Mouse (Mus musculus) embryonic facial prominence, embryonic 14.5 days (tissue): ENCODE data around the gene Tuft1. TPM values are rescaled to one million over a fixed set of nuclear protein-coding genes. Genes with fewer than 3 reads are reported as not detected.
"Not testable (repeated sequence)": the region's sequence is repeated elsewhere in the genome, so short reads cannot be mapped to it uniquely, and the experiment has no call there.

Experiments
- ATAC-seq: fragments of 200-750 bp; cut with Nextera tagmentation; 2 replicates; pipeline ENCODE4 v1.8.0; 2017; ENCODE audit warnings: low read depth, moderate number of reproducible peaks, moderate TSS enrichment
- DNase-seq: peaks from one replicate; pipeline ENCODE4 v3.0.0-alpha.2; 2015; ENCODE audit warnings: low spot score
- H3K27ac ChIP-seq: fragments of 300-500 bp; sonication (generic); replicated peaks from 2 replicates; pipeline ENCODE4 v1.5.1; 2014; ENCODE audit warnings: low read depth, mild to moderate bottlenecking, low read length, moderate library complexity
- H3K27me3 ChIP-seq: fragments of 300-500 bp; sonication (generic); replicated peaks from 2 replicates; pipeline ENCODE4 v1.6.1; 2014; ENCODE audit warnings: low read length; ENCODE audit not compliant: control insufficient read depth, insufficient read depth
- H3K36me3 ChIP-seq: fragments of 300-500 bp; sonication (generic); 2 replicates; pipeline ENCODE4 v1.6.1; 2014; ENCODE audit warnings: low read length, mixed read lengths; ENCODE audit not compliant: control insufficient read depth, insufficient read depth
- H3K4me1 ChIP-seq: fragments of 300-500 bp; sonication (generic); 2 replicates; pipeline ENCODE4 v1.6.1; 2014; ENCODE audit warnings: antibody characterized with exemption, low read length; ENCODE audit not compliant: control insufficient read depth, insufficient read depth
- H3K4me2 ChIP-seq: fragments of 300-500 bp; sonication (generic); 2 replicates; pipeline ENCODE4 v1.6.1; 2014; ENCODE audit warnings: low read depth, mild to moderate bottlenecking, low read length, moderate library complexity, mixed read lengths
- H3K4me3 ChIP-seq: fragments of 300-500 bp; sonication (generic); 2 replicates; pipeline ENCODE4 v1.5.1; 2014; ENCODE audit warnings: low read depth, mild to moderate bottlenecking, low read length
- H3K9ac ChIP-seq: fragments of 300-500 bp; sonication (generic); 2 replicates; pipeline ENCODE4 v1.6.1; 2014; ENCODE audit warnings: low read depth, mild to moderate bottlenecking, low read length, moderate library complexity, mixed read lengths
- H3K9me3 ChIP-seq: fragments of 300-500 bp; sonication (generic); 2 replicates; pipeline ENCODE4 v1.6.1; 2016; ENCODE audit warnings: low read length; ENCODE audit not compliant: control insufficient read depth
- WGBS: fragments of 180-500 bp; shearing (Covaris S2); extraction: QIAGEN DNeasy Blood & Tissue Kit; methylation state at CpG from one replicate; pipeline ENCODE4 v1.1.7; 2014; 5-methylcytosine and 5-hydroxymethylcytosine counted together
- polyA plus RNA-seq: library from polyadenylated mRNA; unstranded; fragments of >200 nt; fragmentation: Nextera tagmentation; extraction: Ambion mirVana; gene quantifications from 2 replicates; pipeline ENCODE4 v1.2.1, GENCODE M21; 2014

Gene Tuft1
- 10.6 TPM in 2 replicates for polyA plus RNA-seq

GRCm38 (mm10) chr3:94658740-94659095 lies at the start of gene Tuft1:
Gene Tuft1 (minus strand): TSS chr3:94658872.
- H3K9me3 ChIP-seq, H3K36me3 ChIP-seq, H3K27me3 ChIP-seq, DNase-seq, H3K4me1 ChIP-seq, H3K27ac ChIP-seq: not testable (repeated sequence)
- WGBS, result no CpG with 5 or more reads among the region's 33 CpGs
- peak within 1 kb of the TSS; percentile 43 for H3K4me3 ChIP-seq
- ATAC-seq, result peak; percentile 91
- peak within 1 kb of the TSS; percentile 54 for H3K9ac ChIP-seq
- peak within 1 kb of the TSS; percentile 65 for H3K4me2 ChIP-seq

- not testable (repeated sequence) for H3K9ac ChIP-seq, H3K27me3 ChIP-seq, ATAC-seq, DNase-seq, H3K27ac ChIP-seq, H3K4me2 ChIP-seq, H3K4me3 ChIP-seq, H3K9me3 ChIP-seq, H3K4me1 ChIP-seq, H3K36me3 ChIP-seq
- 28% methylated on average over 2 of the region's 3 CpGs for WGBS
Observed at GRCm38 (mm10) chr3:94703364-94703763, 44.7 kb upstream of the Tuft1 start.

GRCm38 (mm10) chr3:94702856-94703255 lies 44.2 kb upstream of the Tuft1 start:
- ATAC-seq, result no peak
- H3K27me3 ChIP-seq, result no peaks in the 10 kb centered on the region
- no peak overlapping the region for H3K4me3 ChIP-seq
- no peaks in the 10 kb centered on the region for H3K4me1 ChIP-seq
- no peak overlapping the region for H3K4me2 ChIP-seq
- H3K9me3 ChIP-seq, result no peaks in the 10 kb centered on the region
- H3K27ac ChIP-seq, result no peak overlapping the region
- WGBS, result 77% methylated on average over 3 of the region's 3 CpGs
- H3K9ac ChIP-seq, result no peak overlapping the region
- no peaks in the 10 kb centered on the region for H3K36me3 ChIP-seq
- DNase-seq, result no peak

GRCm38 (mm10) chr3:94702163-94702810 lies 43.6 kb upstream of the Tuft1 start:
- not testable (repeated sequence) for H3K4me2 ChIP-seq, H3K9ac ChIP-seq, H3K36me3 ChIP-seq, ATAC-seq, H3K27me3 ChIP-seq, H3K4me1 ChIP-seq, DNase-seq, H3K9me3 ChIP-seq, H3K4me3 ChIP-seq, H3K27ac ChIP-seq
- WGBS, result 90% methylated on average over 4 of the region's 7 CpGs

GRCm38 (mm10) chr3:94696257-94696656 lies 37.6 kb upstream of the Tuft1 start:
- H3K9me3 ChIP-seq, DNase-seq, H3K4me2 ChIP-seq, H3K27me3 ChIP-seq, H3K4me3 ChIP-seq, H3K36me3 ChIP-seq, H3K4me1 ChIP-seq, H3K27ac ChIP-seq, ATAC-seq, H3K9ac ChIP-seq: not testable (repeated sequence)
- 86% methylated on average over 4 of the region's 4 CpGs for WGBS

GRCm38 (mm10) chr3:94695591-94695990 lies 36.9 kb upstream of the Tuft1 start:
- H3K27me3 ChIP-seq, H3K9ac ChIP-seq, H3K4me3 ChIP-seq, H3K4me2 ChIP-seq, H3K4me1 ChIP-seq, DNase-seq, H3K9me3 ChIP-seq, H3K27ac ChIP-seq, H3K36me3 ChIP-seq, ATAC-seq: not testable (repeated sequence)
- WGBS, result 77% methylated on average over 6 of the region's 6 CpGs

- not testable (repeated sequence) for H3K27me3 ChIP-seq, H3K4me2 ChIP-seq, H3K27ac ChIP-seq, H3K4me1 ChIP-seq, H3K4me3 ChIP-seq, DNase-seq, ATAC-seq, H3K9me3 ChIP-seq, H3K9ac ChIP-seq, H3K36me3 ChIP-seq
- 68% methylated on average over 5 of the region's 8 CpGs for WGBS
Observed at GRCm38 (mm10) chr3:94693874-94694273, 35.2 kb upstream of the Tuft1 start.

- DNase-seq, result peak; percentile 18
- Histone ChIP-seq H3K9ac (no peak within 1 kb of the TSS), H3K36me3 (no peaks in the 10 kb centered on the region), H3K4me2 (no peak within 1 kb of the TSS), H3K27me3 (no peaks in the 10 kb centered on the region), H3K4me3 (no peak within 1 kb of the TSS), H3K27ac (no peak within 1 kb of the TSS), H3K9me3 (no peaks in the 10 kb centered on the region), H3K4me1 (no peaks in the 10 kb centered on the region; the same call in 1 of the 2 replicates)
- WGBS, result 45% methylated on average over 5 of the region's 5 CpGs
- peak; percentile 70 for ATAC-seq
Observed at GRCm38 (mm10) chr3:94693329-94693825, 34.7 kb upstream of the Tuft1 start, which contains the start of gene Selenbp2. Gene Selenbp2 (plus strand): TSS chr3:94693556.

GRCm38 (mm10) chr3:94691694-94692093 lies 33.0 kb upstream of the Tuft1 start:
- not testable (repeated sequence) for H3K4me2 ChIP-seq, H3K4me3 ChIP-seq, H3K36me3 ChIP-seq, DNase-seq, H3K9me3 ChIP-seq, H3K27me3 ChIP-seq, H3K27ac ChIP-seq, H3K4me1 ChIP-seq, H3K9ac ChIP-seq, ATAC-seq
- 78% methylated on average over 4 of the region's 4 CpGs for WGBS
